Mouse (Mus musculus) liver, embryonic 14.5 days (tissue): ENCODE data around the gene Snx3. TPM values are rescaled to one million over a fixed set of nuclear protein-coding genes. Genes with fewer than 3 reads are reported as not detected.

Experiments used
- ATAC-seq: fragments of 200-750 bp; cut with Nextera tagmentation; 2 replicates; pipeline ENCODE4 v1.8.0; 2017; ENCODE audit warnings: moderate number of reproducible peaks, mild to moderate bottlenecking, moderate library complexity; ENCODE audit not compliant: insufficient read depth
- DNase-seq, 3 experiments: peaks; one replicate each; pipeline ENCODE4 v3.0.0-alpha.2; 2012 to 2013; ENCODE audit warnings: low read depth in 3 of 3, low spot score in 3 of 3
- H3K27ac ChIP-seq: fragments of 300-500 bp; sonication (generic); 2 replicates; pipeline ENCODE4 v1.5.1; 2014; ENCODE audit warnings: moderate library complexity, mild to moderate bottlenecking, control low read depth, inconsistent platforms
- H3K27me3 ChIP-seq: fragments of 300-500 bp; sonication (generic); 2 replicates; pipeline ENCODE4 v1.6.1; 2014; ENCODE audit warnings: mild to moderate bottlenecking, low read length, moderate library complexity; ENCODE audit not compliant: control insufficient read depth, insufficient read depth
- H3K36me3 ChIP-seq: fragments of 300-500 bp; sonication (generic); replicated peaks from 2 replicates; pipeline ENCODE4 v1.6.1; 2014; ENCODE audit warnings: low read depth; ENCODE audit not compliant: control insufficient read depth, insufficient read depth
- H3K4me1 ChIP-seq, 2 experiments: fragments of 200-500 bp in 1 of 2; fragments of 300-500 bp in 1 of 2; sonication (generic) in 1 of 2; replicated peaks; 2 replicates each; pipeline ENCODE4 v1.6.1; 2012 to 2014; ENCODE audit warnings: antibody characterized with exemption in 1 of 2, inconsistent platforms in 1 of 2, low read length in 1 of 2; ENCODE audit not compliant: control insufficient read depth in 2 of 2, insufficient read depth in 2 of 2
- H3K4me2 ChIP-seq: fragments of 300-500 bp; sonication (generic); 2 replicates; pipeline ENCODE4 v1.6.1; 2014; ENCODE audit warnings: low read depth, mild to moderate bottlenecking, control low read depth, moderate library complexity
- H3K4me3 ChIP-seq, 2 experiments: fragments of 200-500 bp in 1 of 2; fragments of 300-500 bp in 1 of 2; sonication (generic) in 1 of 2; 2 replicates each; pipeline ENCODE4 v1.5.1; 2012 to 2014; ENCODE audit warnings: low read depth in 2 of 2, low read length in 2 of 2, mild to moderate bottlenecking in 2 of 2, control low read depth in 1 of 2, inconsistent platforms in 1 of 2, moderate library complexity in 1 of 2; ENCODE audit not compliant: insufficient read depth in 1 of 2
- H3K9ac ChIP-seq: fragments of 300-500 bp; sonication (generic); replicated peaks from 2 replicates; pipeline ENCODE4 v1.6.1; 2014; ENCODE audit warnings: mild to moderate bottlenecking, control low read depth, moderate library complexity
- H3K9me3 ChIP-seq: fragments of 300-500 bp; sonication (generic); 2 replicates; pipeline ENCODE4 v1.6.1; 2016; ENCODE audit warnings: low read length, mixed read lengths; ENCODE audit not compliant: control insufficient read depth
- CTCF ChIP-seq: IDR thresholded peaks from 2 replicates; pipeline ENCODE4 v1.5.1; 2016; ENCODE audit warnings: antibody characterized with exemption, low read depth, control low read depth
- EP300 ChIP-seq: IDR thresholded peaks from 2 replicates; pipeline ENCODE4 v1.6.1; 2016; ENCODE audit warnings: antibody characterized with exemption, low read depth
- WGBS: fragments of 180-500 bp; shearing (Covaris S2); extraction: QIAGEN DNeasy Blood & Tissue Kit; methylation state at CpG from one replicate; pipeline ENCODE4 v1.1.7; 2014; ENCODE audit not compliant: insufficient replicate concordance; 5-methylcytosine and 5-hydroxymethylcytosine counted together
- polyA plus RNA-seq, 2 experiments: library from polyadenylated mRNA; depleted of rRNA in 1 of 2; stranded (reverse) in 1 of 2; unstranded in 1 of 2; fragments of >200 nt; fragmentation: Nextera tagmentation in 1 of 2; extraction: Ambion mirVana in 1 of 2; gene quantifications; 2 replicates each; pipeline versions ENCODE4 v1.2.1 to v1.2.3; 2012 to 2014

The Snx3 gene
- polyA plus RNA-seq, 2 experiments, result 186 to 208 TPM

- Histone ChIP-seq H3K27me3 (peaks cover 93% of the 10 kb centered on the region), H3K27ac (no peak overlapping the region), H3K9me3 (no peaks in the 10 kb centered on the region), H3K4me1 (no peaks in the 10 kb centered on the region), H3K4me2 (no peak overlapping the region), H3K4me3 (no peak overlapping the region), H3K9ac (no peak overlapping the region), H3K36me3 (no peaks in the 10 kb centered on the region)
- WGBS, result 3% methylated on average over 20 of the region's 20 CpGs
- DNase-seq (no peak), ATAC-seq (no peak)
- TF ChIP-seq CTCF (no peak), EP300 (no peak)
These were observed 70.7 kb downstream of the Snx3 start for GRCm38 (mm10) chr10:42572567-42572966.

- no peak overlapping the region for H3K27ac ChIP-seq
- WGBS, result 2% methylated on average over 15 of the region's 15 CpGs
- H3K36me3 ChIP-seq, result no peaks in the 10 kb centered on the region
- no peak overlapping the region for H3K4me2 ChIP-seq
- H3K4me3 ChIP-seq, result no peak overlapping the region
- DNase-seq, result no peak
- no peaks in the 10 kb centered on the region for H3K9me3 ChIP-seq
- ATAC-seq, result no peak
- TF ChIP-seq EP300, result no peak
- no peak for TF ChIP-seq CTCF
- no peak overlapping the region for H3K9ac ChIP-seq
- H3K4me1 ChIP-seq, result no peaks in the 10 kb centered on the region
- peaks cover 95% of the 10 kb centered on the region for H3K27me3 ChIP-seq
These were observed 71.1 kb downstream of the Snx3 start for GRCm38 (mm10) chr10:42572971-42573370.

GRCm38 (mm10) chr10:42574639-42575038, 72.8 kb downstream of the Snx3 start:
- WGBS, result 4% methylated on average over 10 of the region's 10 CpGs
- TF ChIP-seq EP300, result no peak
- TF ChIP-seq CTCF, result no peak
- H3K9ac ChIP-seq, result no peak overlapping the region
- no peaks in the 10 kb centered on the region for H3K9me3 ChIP-seq
- no peak overlapping the region for H3K27ac ChIP-seq
- ATAC-seq, result no peak
- peak in 2 of 3 experiments; percentile 3 to 14 for DNase-seq
- H3K27me3 ChIP-seq, result peaks cover 96% of the 10 kb centered on the region
- H3K4me2 ChIP-seq, result no peak overlapping the region
- H3K4me3 ChIP-seq, result no peak overlapping the region
- no peaks in the 10 kb centered on the region for H3K36me3 ChIP-seq
- H3K4me1 ChIP-seq, result no peaks in the 10 kb centered on the region

GRCm38 (mm10) chr10:42577525-42578280, 75.9 kb downstream of the Snx3 start:
- H3K9me3 ChIP-seq, result no peaks in the 10 kb centered on the region
- H3K27ac ChIP-seq, result no peak overlapping the region
- ATAC-seq, result no peak
- WGBS, result 5% methylated on average over 15 of the region's 15 CpGs
- TF ChIP-seq CTCF (no peak), EP300 (no peak)
- H3K4me3 ChIP-seq, result no peak overlapping the region
- DNase-seq, result no peak
- H3K4me2 ChIP-seq, result no peak overlapping the region
- no peaks in the 10 kb centered on the region for H3K36me3 ChIP-seq
- no peaks in the 10 kb centered on the region for H3K4me1 ChIP-seq
- H3K9ac ChIP-seq, result no peak overlapping the region
- H3K27me3 ChIP-seq, result peaks cover 99% of the 10 kb centered on the region

GRCm38 (mm10) chr10:42578281-42578675, 76.4 kb downstream of the Snx3 start:
- Histone ChIP-seq H3K36me3 (no peaks in the 10 kb centered on the region), H3K27ac (no peak overlapping the region), H3K9me3 (no peaks in the 10 kb centered on the region), H3K4me3 (no peak overlapping the region), H3K4me1 (no peaks in the 10 kb centered on the region), H3K27me3 (peaks cover 99% of the 10 kb centered on the region), H3K9ac (no peak overlapping the region), H3K4me2 (no peak overlapping the region)
- TF ChIP-seq CTCF, result no peak
- DNase-seq (no peak), ATAC-seq (no peak)
- WGBS, result 2% methylated on average over 15 of the region's 15 CpGs
